Mouse (Mus musculus) fat pad, adult 2 months (tissue): ENCODE results near the gene Kras.

ENCODE experiments used
- DNase-seq: peaks from one replicate; pipeline ENCODE4 v3.0.0-alpha.2; 2011; ENCODE audit warnings: low read depth, low spot score; ENCODE audit errors: extremely low read depth

Gene Kras

DNA sequence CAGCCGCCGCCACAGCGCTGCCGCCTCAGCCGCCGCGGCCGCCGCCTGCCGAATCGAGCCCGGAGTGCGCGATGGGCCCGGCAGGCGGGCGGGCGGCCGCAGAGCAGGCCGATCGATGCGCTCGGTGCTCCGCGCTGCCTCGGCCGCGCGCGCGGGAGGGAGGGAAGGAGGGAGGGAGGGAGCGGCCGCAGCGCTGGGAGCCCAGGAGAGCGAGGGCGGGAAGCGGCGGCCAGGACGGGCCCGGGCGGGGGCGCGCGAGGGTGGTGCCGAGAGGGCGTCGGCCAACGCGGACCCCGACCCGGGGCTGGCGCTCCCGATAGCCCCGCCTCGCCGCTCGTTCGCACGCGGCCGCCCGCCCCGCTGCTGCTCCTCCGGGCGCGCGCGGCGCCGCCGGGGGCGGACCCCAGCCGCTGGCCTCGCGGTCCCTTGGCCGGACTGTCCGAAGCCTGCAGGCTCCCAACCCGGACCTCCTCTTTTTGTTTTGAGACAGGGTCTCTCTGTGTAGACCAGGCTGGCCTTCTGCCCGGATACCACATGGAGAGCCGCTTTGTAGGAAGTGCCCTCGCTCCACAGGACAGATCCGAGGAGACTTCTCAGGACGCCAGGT is at the start of gene Kras:
TSS of gene Kras (minus strand) at position 55 of the 607 bp plus-strand sequence.
- DNase-seq = no peak

DNA sequence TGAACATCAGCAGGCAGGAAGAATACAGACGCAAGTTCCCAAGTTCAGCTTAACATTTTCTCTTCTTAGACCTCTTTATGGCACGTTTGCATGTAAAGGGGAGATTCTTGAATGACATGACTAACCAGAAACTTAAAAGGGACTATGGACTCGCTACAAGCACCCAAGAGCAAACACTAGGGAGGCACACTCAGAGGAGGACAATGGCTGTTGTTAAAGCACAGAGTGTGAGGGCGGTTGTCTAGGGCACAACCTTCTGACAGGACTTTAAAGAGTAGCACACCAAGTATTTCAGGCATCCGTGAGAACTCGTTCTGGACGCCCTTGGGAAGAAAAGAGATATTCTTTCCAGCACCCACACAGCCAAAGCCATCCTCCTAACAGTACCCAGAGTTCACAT is 47.6 kb upstream of the Kras start:
- DNase-seq = no peak

DNA sequence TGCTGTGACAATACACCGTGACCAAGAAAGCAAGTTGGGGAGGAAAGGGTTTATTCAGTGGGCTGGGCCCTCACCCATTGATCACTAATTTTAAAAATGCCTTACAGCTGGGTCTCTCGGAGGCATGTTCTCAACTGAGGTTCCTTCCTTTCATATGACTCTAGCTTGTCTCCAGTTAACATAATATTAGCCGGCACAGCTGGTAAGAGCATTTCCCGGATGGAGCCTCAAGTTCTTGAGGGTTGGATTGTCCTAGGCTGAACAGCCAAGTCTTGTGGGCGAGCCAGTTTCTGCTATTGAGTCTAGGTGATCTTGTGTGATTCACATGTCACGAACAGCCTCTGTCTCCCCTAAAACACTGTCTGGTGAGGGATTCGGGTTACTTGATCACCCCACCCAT is 46.9 kb upstream of the Kras start:
- no peak for DNase-seq

DNA sequence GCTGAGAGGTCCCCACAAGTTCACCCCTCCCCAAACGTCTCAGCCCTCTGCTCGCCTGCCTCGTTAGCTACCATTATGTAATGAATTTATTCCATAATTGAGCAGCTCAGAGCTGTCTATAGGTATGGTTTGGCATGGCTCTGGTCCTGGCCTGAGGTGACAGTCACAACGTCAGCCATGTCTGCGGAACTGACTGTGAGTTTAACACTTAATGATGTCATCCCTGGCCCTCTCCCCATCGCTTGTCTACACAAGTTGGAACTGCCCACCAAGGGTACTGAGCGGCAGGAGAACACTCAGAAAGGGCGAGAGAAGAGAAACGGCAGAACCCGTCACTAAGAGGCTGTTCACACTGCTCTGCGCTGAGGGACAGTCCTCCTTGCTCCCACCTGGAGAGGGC is 45.1 kb upstream of the Kras start:
- no peak for DNase-seq

DNA sequence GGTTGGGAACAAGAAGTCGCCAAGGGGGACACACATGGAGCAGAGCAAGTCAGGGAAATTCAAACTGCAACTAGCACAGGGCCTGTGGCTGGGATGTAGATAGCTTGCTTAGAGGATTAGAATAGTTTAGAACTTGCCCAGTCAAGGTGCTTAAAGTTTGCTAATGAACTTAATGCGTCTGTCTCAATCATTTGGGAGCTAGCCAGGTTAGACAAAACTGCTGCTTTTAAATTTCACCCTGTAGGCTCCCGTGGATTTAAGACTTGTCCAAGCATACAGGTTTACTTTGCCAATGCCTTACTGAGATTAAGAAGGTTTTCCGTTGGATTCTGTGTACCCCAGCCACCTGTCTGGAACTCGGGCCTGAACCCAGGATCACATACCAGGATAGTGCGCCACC is 43.1 kb upstream of the Kras start:
- DNase-seq = peak; percentile 87

DNA sequence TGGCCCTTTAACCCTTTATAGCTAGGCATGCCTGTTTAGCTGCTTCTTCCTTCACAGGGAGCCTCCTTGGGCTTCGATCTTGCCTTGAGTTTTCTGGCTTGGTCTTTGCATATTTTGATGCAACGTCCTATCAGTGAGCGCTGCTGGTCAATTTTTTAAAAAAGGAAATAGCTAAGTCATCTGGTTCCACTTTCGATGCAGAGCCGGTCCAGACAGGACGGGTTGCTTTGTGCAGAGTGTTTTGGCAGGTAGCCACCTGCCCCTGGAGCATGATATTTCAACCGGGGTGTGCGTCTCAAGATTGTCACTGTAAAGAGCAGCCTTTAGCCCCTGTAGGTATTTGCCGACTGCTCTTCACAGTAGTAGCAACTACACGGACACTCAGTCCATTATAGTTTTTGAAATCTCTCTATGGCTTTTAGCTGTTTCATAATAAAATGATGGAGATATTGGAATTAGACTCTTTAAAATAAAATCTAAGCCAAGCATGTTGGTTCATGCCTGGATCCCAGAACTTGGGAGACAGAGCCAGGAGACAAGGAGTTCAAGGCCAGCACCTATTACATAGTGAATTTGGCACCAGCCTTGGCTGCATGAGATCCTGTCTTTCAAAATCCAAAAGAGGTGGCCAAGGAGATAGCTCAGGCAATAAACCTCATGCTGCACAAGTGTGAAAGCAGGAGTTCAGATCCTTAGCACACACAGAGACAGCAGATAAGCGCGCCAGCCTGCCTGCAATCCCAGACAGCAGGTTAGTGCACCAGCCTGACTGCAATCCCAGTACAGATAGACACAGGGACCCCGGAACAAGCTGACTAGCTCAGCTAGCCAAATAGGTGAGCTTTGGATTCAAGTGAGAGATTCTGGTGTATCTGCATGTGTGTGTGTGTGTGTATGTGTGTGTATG is 41.6 kb upstream of the Kras start:
- DNase-seq = peak; percentile 87

DNA sequence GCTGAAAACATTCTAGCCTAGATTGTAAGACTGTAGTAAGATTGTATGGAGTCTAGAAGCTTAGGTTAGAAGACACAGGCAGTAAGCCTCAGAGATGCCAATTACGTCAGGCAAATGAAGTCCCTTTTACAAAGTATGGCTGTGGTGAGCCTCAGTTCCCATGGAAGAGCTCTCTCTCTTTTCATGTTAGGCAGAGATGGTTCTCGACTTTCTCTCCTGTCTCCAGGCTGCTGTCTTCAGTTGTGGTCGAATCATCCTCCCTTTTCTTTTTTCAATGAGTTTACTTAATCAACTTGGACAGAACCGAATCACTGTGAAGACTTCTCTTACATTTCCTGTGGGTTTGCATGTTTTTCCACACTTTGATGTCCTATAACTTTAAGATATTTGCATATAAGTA is 35.6 kb upstream of the Kras start:
- no peak for DNase-seq

DNA sequence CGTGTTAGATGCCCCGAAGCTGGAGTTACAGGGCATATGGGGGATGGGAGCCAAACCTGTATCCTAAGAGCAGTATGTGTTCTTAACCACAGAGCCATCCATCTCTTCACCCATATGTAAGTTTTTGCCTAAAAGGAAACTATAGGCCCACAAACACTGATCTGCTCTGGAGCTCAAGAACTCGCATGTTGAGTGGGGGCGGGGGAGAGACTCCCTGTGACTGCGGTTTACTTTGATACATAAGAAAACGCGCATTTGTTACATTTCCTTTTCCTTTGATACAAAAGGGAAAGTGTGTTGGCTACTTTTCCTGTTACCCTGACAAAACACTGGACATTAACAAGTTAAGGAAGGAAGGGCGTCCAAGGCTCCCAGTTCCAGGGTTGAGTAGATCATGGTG is 34.2 kb upstream of the Kras start:
- no peak for DNase-seq

DNA sequence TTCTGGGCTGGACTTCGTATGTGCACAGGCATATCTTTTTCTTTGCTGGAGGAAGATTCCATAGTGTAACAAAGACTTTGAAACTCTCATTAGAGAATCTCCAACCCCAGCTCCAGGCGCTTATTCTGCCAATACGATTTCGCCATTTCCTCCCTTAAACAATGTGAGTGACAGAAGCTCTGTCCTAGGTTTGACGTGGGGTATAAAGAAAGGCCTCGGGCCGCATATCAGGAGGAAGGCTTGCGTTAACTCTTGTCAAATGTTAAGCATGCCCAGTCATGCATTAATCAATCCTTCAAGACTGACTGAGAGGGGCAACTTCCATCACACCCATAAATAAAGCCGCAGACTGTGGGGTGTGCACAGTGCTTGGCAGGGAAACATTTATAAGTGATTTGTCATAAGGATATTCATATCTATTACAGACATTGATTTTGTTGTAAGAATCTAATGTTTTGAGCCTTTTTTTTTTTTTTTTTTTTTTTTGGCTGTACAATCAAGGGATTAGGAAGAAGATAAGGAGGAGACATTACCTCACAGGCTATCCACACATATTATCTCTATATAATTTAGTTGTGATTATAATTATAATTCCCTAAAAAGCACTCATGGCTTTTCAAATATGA is 27.2 kb upstream of the Kras start:
- DNase-seq = no peak

DNA sequence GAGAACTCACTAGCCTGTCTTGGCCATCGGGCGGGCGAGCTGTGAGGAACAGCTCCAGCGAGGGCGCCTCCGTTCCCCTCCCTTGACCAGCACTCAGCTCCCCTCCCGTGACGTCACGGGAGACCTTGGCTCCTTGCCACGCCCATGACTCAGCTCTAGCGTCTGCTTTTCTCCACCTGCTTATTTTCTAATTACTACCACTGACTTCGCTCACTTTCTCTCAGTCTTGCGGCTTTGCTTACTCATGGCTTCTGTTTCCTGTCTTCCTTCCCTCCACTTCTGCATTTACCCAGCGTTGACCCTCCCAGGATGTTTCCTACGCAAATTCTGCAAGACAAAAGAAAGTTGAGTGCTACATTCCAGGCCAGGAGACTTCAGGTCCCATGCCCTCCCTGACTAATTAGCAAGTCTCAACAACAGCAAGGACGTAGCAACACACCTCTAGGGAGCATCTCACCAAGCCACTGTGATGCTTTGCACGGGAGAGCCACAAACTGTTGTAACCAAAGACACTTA is 26.3 kb upstream of the Kras start:
- no peak for DNase-seq

DNA sequence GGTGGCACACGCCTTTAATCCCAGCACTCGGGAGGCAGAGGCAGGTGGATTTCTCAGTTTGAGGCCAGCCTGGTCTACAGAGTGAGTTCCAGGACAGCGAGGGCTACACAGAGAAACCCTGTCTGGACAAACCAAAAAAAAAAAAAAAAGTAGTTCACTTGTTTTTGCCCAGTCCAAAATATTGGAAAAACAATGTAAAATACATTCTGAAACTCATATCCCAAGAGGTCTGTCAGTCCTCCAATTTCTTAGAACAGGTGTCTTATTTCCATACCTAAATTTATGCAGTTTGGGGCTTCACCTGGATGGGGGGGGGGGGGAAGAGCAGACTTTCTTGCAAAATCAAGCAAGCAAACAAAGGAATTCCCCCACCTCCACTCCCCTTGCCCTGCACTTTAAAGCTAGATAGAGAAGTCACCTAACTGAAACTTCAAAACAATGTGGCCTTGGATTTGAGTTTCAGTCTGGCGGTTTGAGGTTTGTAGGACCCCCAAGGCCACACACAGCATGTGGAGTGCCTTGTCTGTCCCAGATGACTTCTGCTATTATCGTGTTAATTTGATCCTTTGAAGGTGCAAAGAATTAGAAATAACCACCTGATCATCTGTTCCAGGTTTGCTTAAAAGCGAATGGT is 25.7 kb upstream of the Kras start:
- DNase-seq = no peak

DNA sequence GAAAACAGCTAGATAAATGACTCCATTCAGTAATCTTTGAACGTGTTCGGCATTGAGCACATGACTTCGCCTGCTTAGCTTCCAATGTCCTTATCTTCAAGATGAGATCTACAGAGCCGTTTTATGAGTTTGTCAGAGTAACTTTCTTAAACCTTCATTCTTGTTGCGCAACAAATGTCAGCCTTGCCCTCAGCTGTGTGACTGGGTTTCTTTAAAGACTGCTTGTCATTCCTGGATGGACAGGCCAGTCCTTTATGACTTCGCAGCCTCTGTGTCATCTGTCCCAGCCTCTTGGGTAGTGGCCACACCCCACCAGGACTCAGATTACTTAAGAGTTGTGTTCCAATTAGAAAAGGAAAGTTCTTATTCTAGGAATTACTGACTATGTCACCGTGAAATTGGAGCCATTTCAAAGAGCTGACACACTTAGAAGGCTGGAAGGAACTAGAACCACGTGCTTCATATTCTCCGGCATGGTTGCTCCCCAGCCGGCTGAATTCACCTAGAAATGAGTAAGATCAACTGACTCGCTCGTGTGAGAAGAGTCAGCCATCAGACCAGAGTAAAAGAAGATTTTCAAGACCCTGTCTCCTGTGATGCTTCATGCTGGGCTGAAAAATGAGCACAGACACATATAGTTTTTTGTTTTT is 24.1 kb upstream of the Kras start:
- DNase-seq = no peak

DNA sequence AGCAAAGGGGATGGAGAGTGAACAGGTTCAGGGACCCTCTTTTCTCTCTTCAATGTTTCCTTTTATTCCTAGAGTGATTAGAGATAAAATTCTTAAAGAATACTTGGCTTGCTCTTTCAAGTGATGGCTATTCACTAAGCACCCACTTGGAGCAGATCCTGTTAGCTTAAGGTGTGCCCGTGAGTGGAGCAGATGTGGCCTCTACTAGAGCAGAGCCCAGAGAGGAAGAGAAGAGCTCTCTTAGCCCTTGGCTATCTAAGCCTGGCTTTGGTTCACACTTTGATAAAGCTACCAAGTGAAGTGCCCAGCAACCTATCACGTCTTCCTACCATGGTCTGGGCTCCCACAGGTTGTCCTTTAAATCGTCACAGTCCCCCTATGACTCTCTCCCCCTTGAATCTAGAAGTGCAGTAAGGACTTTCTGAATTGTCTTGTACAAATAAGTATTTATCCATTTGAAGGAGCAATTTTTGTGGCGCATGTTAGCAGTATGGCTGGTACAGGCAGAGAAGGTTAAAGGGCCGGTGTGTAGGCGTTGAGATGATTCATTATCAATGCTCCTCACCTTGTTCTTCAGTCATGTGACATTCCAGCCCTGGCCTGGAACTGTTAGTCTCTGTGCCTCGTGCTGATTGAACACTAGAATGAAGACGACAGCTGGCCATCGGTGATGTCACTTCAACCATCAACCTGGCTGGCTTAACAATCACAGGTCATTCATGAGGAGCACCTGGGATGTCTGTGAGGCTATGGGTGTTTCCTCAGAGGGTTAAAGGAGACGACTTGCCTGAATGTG is 22.3 kb upstream of the Kras start:
- no peak for DNase-seq

DNA sequence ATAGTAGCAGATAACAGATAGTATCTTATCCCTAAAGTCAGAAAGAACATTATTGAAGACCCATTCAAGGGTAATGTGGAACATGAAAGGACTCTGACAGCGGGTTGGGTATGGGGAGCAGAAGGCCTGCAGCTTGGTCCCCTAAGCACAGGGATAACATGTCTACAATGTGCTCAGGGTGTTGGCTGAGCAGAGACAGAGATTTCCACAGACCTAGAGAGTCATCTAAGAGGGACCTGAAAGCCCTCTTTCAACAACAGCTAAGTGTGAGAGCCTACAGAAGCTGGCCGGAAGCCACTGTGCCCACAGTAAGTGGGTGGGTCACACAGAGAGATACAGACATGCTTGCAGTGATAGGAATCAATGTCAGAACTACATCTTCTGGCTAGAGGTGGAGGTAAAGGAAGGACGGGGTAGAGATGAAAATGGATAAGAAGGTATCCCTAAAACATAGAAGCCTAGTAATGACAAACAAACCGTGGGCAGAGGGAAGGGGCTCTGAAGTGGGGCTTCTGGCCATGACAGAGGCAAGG is 19.3 kb upstream of the Kras start:
- DNase-seq = no peak

DNA sequence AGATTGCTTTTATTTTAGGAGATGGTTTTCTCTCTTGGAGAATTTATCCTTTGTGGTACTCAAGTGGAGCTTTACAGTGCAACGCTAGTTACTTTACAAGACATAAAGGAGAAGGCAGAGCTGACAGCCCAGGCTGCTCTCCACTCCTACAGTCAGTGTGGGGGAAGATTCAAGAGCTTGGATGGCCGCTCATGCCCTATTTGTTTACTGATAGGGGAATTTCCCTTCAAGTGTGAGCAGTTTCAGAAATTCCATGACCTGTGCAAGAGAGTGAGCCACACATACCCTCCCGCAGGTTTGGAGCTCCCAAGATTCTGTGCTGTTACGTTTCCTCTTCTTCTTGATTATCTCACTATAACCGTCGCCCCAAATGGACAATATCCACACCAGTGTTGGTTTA is 17.7 kb upstream of the Kras start:
- DNase-seq = no peak

DNA sequence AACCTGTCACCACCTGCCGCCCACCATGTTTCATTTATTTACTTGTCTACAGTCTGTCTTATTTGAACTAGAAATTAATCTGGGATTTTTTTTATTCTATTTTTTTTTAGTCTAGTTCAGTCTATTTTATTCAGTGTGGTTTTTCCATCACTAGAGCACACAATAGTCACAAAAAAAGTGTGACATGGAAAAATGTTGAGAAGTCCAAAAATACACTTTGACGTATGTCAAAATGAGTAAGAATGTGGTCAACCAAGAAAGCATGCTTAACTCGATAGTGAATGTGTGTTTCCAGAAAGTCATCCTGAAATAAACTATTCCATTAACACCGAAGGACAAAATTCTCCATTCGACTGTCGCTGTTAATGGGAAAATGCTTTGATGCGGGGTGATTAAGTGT is 12.3 kb upstream of the Kras start:
- no peak for DNase-seq

DNA sequence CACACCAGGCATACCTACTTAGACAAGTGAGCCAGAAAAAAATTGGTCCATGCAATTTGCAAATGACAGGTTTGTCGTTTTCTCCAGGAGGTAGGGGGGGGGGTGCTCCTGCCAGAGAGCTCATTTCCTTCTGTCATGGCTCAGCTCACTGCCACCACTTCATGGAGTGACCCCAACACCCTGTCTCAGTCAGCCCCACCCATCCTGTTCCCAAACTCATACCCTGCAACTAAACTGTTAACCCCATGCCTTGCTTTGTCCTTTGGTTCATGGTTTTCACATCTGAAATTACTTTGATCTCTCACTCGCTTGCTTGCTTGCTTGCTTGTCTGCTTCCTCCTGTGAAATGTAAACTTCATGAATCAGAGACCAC is 6.6 kb upstream of the Kras start:
- DNase-seq = no peak

DNA sequence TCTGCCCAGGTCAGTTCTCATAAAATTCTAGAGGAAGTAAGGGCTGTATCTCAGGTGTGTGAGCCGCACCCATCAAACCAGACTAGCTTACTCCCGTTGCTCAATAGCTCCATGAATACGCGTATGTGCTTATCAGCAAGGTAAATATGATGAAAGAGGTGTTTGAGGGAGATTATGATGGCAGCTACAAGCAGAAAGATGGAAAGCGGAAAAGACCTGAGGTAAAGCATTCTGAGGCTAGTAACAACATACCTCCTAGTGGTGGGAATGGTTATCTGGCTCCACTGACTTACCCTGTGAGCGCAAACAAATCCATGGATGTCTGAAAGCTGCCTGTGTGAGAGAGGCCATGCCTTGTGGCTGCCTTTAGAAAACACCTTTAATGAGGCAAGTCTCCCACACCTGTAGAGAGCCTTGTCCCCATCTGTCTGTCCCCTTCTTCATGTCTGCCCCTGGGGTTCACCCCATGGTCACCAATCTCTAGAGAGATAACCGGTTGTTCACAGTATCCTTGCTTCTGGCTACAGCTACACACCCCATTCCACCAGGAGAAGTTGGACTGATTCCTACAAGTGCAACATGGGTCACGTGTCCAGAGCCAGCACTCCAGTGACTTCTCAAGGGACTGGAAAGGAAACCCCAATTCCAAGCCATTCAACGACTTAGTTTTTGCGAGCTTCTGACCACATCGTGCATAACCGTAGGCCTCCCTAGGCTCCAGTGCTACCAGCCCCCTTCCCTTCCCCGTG is 6.1 kb upstream of the Kras start:
- DNase-seq = no peak

DNA sequence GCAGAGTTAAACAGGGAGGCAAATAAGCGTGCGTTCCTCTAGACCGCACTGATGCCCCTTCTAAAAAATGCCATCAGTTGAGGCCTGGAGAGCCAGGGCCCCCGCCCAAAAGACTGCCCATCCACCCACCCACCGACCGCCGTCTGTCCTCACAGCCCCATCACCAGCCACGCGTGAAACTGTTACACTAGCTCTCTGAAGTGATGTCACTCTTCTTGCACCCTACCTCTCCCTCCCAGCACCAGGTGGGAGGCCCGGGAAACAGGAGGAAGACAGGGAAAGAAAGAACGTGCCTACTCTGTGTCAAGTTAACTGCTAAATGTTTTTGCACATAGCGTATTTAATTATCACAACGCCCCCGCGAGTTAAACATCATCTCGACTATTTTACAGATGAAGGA is 781 bp upstream of the Kras start:
- DNase-seq = no peak
